Mouse (Mus musculus): ENCODE data around the gene Tas2r118.

The Tas2r118 gene

DNA sequence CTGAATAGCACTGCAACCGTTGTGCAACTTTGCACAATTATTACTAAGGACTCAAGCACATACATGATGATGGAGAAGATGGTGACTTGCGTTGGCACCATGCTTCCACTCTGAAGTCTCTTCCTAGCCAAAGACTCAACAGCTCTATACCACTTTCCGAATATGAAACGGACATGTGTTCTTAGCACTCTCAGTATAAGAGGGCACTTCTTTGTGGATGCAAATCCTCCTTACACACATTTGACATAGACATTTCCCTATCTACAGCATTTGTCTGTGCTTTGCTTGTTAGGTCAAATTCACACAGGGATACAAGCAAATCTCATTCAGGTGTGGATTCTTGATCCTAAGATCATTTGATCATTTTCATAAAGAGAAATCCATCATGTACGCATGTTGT lies at the start of gene Tas2r118:
Gene Tas2r118 (minus strand): TSS at position 101 of the 400 bp plus-strand sequence.
- DNase-seq = no peak

DNA sequence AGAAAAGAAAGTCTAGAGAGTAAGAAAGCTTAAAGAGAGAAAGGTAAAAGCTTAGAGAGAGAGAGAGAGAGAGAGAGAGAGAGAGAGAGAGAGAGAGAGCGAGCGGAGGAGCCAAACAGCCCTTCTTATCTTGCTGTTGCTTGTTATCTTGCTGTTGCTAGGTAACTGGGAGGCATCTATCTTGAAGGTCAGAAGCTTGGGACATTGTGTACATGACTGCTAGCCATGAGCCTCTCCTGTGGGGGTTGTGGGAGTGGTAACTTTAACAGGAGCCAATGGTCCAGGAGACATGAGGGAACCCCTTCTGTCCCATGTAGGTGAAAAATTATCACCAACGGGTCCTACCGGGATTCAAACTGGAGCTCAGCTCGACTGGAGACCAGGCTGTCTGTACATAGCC lies 48.5 kb upstream of the Tas2r118 start:
- no peak for DNase-seq

DNA sequence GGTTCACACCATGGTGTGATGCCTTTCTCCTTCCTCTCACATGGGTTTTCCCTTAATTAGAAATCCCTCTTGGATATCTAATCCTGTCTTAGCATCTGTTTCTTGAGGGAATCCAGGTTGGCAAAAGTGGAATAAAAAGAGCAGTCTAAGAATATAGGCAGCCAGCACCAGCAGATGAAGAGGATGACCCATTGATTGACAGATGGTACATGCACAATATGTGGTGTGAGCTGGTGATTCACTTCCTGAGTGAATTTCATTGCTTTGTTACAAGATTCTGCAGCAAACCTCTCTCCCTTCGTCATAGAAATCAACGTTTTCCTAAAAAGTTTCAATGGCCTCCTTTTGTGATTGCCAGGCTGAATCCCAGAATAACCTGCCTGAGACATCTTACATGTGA lies 23.4 kb upstream of the Tas2r118 start:
- no peak for DNase-seq

DNA sequence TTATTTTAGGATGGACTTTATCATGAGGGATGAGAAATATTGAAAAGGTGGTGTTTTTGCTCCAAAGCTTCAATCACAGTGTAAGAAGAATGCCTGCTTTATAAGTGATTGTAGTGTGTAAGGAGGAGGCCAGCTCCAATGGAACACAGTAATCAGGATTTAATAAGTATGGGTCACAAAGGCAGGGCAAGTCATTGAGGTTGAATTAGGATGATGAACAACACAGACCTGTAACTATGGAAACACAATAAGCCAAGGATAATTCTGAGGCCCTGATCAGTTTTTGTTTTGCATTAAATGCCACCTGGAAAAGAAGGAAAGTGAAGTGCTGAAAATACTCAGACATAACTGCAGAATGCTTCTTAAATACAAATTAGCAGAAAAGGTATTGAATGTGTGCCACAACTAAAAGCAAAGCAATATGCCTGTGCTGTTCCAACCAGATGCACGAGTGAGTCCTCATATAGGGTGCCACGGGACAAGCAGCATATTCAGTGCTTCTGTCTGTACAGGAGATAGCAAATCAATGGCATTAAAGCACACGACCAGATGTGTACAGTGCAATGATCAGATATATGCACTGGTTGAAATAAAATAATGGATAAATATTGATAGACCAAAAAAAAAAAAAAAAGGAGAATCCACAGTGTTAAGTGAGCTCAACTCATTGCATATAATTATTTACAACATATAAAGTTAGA lies 21.0 kb upstream of the Tas2r118 start:
- DNase-seq = no peak

DNA sequence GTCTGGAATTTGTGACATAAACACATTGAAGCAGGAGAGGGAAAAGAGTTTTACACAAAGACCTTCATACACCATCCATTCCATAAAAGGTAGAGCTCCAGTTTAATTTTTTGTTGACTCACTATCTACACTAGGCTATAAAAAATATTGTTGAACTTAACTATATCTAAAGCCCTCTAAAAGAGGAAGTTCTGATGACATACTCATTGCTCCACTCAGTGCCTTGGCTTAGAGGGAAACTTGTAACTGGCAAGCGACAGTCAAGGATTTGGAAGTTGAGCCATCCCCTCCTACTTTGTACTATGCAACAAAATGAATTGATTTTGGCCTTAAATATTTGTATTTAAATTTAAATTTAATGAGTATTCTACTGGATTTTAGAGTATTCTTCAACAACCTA lies 16.4 kb upstream of the Tas2r118 start:
- no peak for DNase-seq

DNA sequence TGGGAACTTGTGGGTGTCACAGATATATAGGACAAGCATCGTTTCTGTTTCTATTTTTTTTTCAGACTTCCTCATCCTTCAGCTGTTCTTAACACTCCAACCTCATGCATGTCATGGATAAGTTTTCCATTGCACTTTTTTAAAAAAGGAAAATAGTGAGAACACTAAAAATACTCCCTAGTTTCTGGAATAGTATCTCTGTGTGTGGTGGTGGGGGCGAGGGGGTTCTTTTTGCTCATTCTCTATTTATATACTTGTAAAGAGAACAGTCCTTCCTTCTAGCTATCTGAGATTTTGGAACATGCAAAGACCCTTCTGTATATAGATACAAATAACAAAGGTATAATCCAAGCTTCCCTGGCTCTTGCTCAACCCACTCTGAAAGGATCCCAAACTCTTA lies 2.9 kb downstream of the Tas2r118 start:
- DNase-seq = no peak

DNA sequence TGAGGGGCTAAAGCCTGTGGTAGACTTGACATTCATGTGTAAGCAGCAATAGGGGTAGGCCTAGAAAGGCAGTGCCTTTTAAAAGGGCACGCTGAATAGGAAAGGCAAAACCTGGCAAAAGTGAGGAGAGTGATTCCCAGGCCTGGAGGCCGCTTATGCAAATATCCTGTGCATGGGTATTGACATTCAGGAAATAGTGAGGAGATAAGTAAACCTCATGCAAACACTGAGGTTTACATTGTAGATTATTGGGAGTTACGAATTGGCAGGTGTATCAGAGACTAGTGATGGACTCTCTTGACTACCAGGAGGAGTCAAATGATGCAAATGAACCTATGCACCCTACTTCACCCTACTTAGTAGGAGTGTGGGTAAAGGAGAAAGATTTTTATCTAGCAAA lies 3.9 kb downstream of the Tas2r118 start:
- DNase-seq = no peak

DNA sequence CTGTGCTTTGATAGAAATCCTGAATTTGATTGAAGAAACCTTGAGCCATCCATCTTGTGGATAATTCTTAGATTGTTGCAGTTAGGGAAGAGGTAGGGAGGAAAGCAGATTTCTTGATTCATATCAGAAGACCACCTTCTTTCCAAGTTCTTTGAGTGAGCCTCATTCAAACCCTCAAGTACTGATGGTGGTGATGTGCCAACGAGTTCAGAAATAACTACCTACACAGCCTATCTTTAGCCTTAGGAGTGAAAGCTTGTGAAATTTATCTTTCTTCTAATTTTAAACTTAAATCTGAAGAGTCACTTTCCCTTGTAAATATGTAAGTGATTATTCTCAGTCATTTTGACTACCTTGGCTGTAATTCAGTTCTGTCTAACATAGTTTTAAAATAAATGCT lies 6.1 kb downstream of the Tas2r118 start:
- DNase-seq = no peak

DNA sequence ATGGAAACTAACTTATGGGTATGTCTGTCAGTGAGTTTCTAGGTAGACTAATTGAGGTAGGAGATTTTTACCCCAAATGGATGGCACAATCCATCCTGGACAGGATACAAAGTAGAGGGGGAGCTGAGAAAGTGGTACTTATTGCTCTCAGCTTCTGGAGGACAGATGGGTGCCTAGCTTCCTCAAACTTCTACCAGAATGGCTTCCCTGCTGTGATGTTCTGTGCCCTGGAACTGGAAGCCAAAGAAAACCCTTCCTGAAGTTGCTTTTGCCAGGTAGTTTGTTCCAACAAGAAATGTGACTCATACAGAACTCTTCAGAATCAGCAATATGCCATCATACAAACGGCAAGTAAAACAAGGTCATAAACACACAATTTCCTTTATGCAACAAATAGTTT lies 29.1 kb downstream of the Tas2r118 start:
- no peak for DNase-seq

DNA sequence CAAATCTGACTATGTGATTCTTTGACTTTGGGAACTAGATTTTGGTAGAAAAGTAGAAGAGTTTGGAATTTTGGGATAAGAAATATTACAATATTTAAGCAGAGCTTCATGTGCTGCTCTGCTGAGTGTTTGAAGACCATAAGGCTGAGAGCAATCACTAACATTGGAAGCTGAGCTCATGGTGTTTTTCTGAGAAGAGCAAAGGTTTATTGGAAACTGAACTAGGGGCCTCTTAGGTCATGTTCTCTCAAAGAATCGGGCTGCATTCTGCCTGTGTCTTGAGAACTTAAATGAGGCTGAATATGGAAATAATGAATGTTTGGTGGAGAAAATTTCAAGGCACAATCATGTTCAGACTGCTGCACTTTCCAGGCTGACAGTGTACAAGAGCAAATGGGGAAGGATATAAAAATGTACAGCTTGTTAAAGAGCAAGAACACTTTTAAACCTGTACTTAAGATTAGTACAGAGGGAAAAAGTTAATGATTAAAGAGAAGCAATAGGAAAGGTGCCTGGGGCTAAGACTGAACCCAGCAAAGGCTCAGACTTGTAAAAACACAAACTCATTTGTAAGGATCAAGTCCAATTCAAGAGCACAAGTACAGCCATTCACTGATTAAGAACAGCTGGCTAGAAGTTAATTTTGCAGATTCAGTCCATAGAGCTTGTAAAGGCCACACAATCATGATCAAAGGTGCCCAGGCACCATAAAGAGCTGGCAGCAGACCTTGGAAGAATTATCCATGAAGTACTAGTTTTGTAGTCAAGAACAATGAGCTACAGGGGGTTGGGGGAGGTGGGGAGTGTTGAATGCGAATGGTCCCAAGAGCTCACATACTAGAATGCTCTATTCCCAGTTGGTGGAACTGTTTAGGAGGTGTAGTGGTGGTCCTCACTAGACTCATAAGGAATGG lies 31.0 kb downstream of the Tas2r118 start:
- DNase-seq = peak; percentile 25 to 73

DNA sequence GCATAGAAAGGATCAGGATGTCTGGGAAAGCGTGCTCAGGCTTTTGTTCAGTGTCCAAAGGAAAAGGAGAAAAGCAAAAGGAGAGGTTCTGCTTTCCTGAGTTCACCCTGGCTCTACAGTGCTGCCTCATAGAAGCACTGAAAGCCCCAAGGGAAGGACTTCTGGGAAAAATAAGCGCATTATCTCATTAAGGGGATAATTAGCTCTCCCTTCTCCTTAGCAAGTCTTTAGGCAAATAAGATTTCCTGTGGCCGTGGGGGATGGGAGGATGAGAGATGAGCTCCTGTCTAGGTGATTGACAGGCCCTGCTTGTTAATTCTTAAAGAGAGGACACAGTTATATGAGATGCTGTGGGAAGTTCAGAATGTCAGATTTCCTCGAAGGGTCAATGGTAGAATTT lies 33.4 kb downstream of the Tas2r118 start:
- no peak for DNase-seq

DNA sequence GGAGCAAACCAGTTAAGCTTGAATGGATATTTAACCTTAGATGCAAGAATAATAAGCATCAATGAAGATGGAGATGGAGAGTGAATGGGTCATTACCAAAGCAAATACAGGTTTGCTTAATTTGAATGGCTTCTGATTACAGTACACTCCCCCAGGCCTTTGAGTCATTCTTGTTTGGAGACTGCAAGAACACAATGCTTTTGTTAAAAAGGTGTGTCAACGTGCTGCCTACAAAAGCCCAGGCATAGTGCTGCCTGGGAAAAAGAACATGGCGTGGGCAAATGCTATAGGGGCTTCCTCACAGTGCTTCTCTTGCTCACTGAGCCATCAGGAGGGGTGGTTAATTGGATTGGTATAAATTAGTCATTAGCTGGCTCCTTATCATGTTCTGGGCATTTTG lies 46.1 kb downstream of the Tas2r118 start:
- no peak for DNase-seq
